Mouse (Mus musculus) stomach, postnatal 0 days (tissue): Measurements from ENCODE around the gene Ovca2. TPM values are rescaled to one million over a fixed set of nuclear protein-coding genes. Genes with fewer than 3 reads are reported as not detected.
A peak's percentile ranks its signal among the peaks of the same experiment; 100 is the strongest.

Experiments used
- ATAC-seq: fragments of 200-750 bp; cut with Nextera tagmentation; 2 replicates; pipeline ENCODE4 v1.8.0; 2017; ENCODE audit not compliant: low FRiP score, low TSS enrichment
- DNase-seq: peaks from one replicate; pipeline ENCODE4 v3.0.0-alpha.2; 2016; ENCODE audit warnings: low spot score
- H3K27ac ChIP-seq: fragments of 300-500 bp; sonication (generic); replicated peaks from 2 replicates; pipeline ENCODE4 v1.5.1; 2014; ENCODE audit warnings: mild to moderate bottlenecking, control low read depth
- H3K27me3 ChIP-seq: fragments of 300-500 bp; sonication (generic); 2 replicates; pipeline ENCODE4 v1.6.1; 2014; ENCODE audit warnings: low read length; ENCODE audit not compliant: control insufficient read depth, insufficient read depth
- H3K36me3 ChIP-seq: fragments of 300-500 bp; sonication (generic); 2 replicates; pipeline ENCODE4 v1.6.1; 2014; ENCODE audit warnings: low read length, mixed read lengths; ENCODE audit not compliant: control insufficient read depth, insufficient read depth
- H3K4me1 ChIP-seq: fragments of 300-500 bp; sonication (generic); replicated peaks from 2 replicates; pipeline ENCODE4 v1.6.1; 2014; ENCODE audit warnings: antibody characterized with exemption; ENCODE audit not compliant: control insufficient read depth, insufficient read depth
- H3K4me2 ChIP-seq: fragments of 300-500 bp; sonication (generic); replicated peaks from 2 replicates; pipeline ENCODE4 v1.6.1; 2014; ENCODE audit warnings: low read depth, mild to moderate bottlenecking, control low read depth, moderate library complexity
- H3K4me3 ChIP-seq: fragments of 300-500 bp; sonication (generic); 2 replicates; pipeline ENCODE4 v1.5.1; 2014; ENCODE audit warnings: low read depth, low read length, control low read depth
- H3K9ac ChIP-seq: fragments of 300-500 bp; sonication (generic); 2 replicates; pipeline ENCODE4 v1.6.1; 2014; ENCODE audit warnings: mild to moderate bottlenecking, low read length, control low read depth, mixed read lengths
- H3K9me3 ChIP-seq: fragments of 300-500 bp; sonication (generic); 2 replicates; pipeline ENCODE4 v1.6.1; 2016; ENCODE audit warnings: low read length; ENCODE audit not compliant: control insufficient read depth
- CTCF ChIP-seq: IDR thresholded peaks from 2 replicates; pipeline ENCODE4 v1.5.1; 2016; ENCODE audit warnings: antibody characterized with exemption, low read depth, mild to moderate bottlenecking, moderate library complexity
- EP300 ChIP-seq: optimal IDR thresholded peaks from 2 replicates; pipeline ENCODE3; 2016; ENCODE audit warnings: antibody characterized with exemption
- WGBS: fragments of 180-500 bp; shearing (Covaris S2); extraction: QIAGEN DNeasy Blood & Tissue Kit; methylation state at CpG from one replicate; pipeline ENCODE4 v1.1.7; 2014; 5-methylcytosine and 5-hydroxymethylcytosine counted together
- polyA plus RNA-seq: library from polyadenylated mRNA; unstranded; fragments of >200 nt; fragmentation: Nextera tagmentation; extraction: Ambion mirVana; gene quantifications from 2 replicates; pipeline ENCODE4 v1.2.1, GENCODE M21; 2015

The Ovca2 gene
- polyA plus RNA-seq, 1 experiment from 2014 or later, result 19.3 TPM

- Histone ChIP-seq H3K4me1 (no peaks in the 10 kb centered on the region), H3K4me3 (peak overlapping the region; percentile 72), H3K4me2 (peak overlapping the region; percentile 91), H3K9ac (peak overlapping the region; percentile 80), H3K27ac (peak overlapping the region; percentile 91), H3K27me3 (no peaks in the 10 kb centered on the region; the same call in 1 of the 2 replicates), H3K36me3 (peaks cover 20% of the 10 kb centered on the region), H3K9me3 (no peaks in the 10 kb centered on the region)
- ATAC-seq, result no peak
- TF ChIP-seq CTCF (no peak), EP300 (no peak)
- peak; percentile 23 for DNase-seq
- 17% methylated on average over 55 of the region's 55 CpGs for whole genome bisulfite sequencing
Observed at GRCm38 (mm10) chr11:75166193-75166842, 12.3 kb downstream of the Ovca2 start.

GRCm38 (mm10) chr11:75165441-75166192 is 13.0 kb downstream of the Ovca2 start:
- peak overlapping the region; percentile 91 for H3K27ac ChIP-seq
- H3K9me3 ChIP-seq, result no peaks in the 10 kb centered on the region
- H3K4me1 ChIP-seq, result no peaks in the 10 kb centered on the region
- H3K27me3 ChIP-seq, result no peaks in the 10 kb centered on the region; the same call in 1 of the 2 replicates
- DNase-seq (peak; percentile 86), ATAC-seq (peak; percentile 24)
- WGBS, result 15% methylated on average over 54 of the region's 54 CpGs
- H3K4me3 ChIP-seq, result peak overlapping the region; percentile 72
- peak overlapping the region; percentile 91 for H3K4me2 ChIP-seq
- H3K36me3 ChIP-seq, result peaks cover 20% of the 10 kb centered on the region
- TF ChIP-seq EP300 (no peak), CTCF (peak; percentile 88)
- H3K9ac ChIP-seq, result peak overlapping the region; percentile 80

- Histone ChIP-seq H3K4me1 (no peaks in the 10 kb centered on the region), H3K4me3 (peak overlapping the region; percentile 72), H3K9ac (peak overlapping the region; percentile 80), H3K27me3 (no peaks in the 10 kb centered on the region; the same call in 1 of the 2 replicates), H3K36me3 (peaks cover 20% of the 10 kb centered on the region), H3K9me3 (no peaks in the 10 kb centered on the region), H3K27ac (peak overlapping the region; percentile 91), H3K4me2 (peak overlapping the region; percentile 91)
- 0 out of 2 replicates have a peak, but pooled peaks have one; percentile 2 for ATAC-seq
- TF ChIP-seq CTCF (no peak; the same call in 1 of the 2 replicates), EP300 (no peak)
- peak; percentile 16 for DNase-seq
- 24% methylated on average over 10 of the region's 15 CpGs for WGBS
Observed at GRCm38 (mm10) chr11:75164750-75165149, 13.9 kb downstream of the Ovca2 start.

- Histone ChIP-seq H3K27ac (no peak overlapping the region), H3K4me1 (no peaks in the 10 kb centered on the region), H3K9ac (peak overlapping the region; percentile 32), H3K9me3 (no peaks in the 10 kb centered on the region), H3K27me3 (no peaks in the 10 kb centered on the region), H3K4me3 (no peak overlapping the region), H3K36me3 (peaks cover 20% of the 10 kb centered on the region), H3K4me2 (peak overlapping the region; percentile 91; the same call in 1 of the 2 replicates)
- WGBS, result 53% methylated on average over 2 of the region's 2 CpGs
- TF ChIP-seq EP300 (no peak), CTCF (no peak)
- ATAC-seq (no peak), DNase-seq (no peak)
Observed at GRCm38 (mm10) chr11:75164051-75164450, 14.6 kb downstream of the Ovca2 start.

DNA sequence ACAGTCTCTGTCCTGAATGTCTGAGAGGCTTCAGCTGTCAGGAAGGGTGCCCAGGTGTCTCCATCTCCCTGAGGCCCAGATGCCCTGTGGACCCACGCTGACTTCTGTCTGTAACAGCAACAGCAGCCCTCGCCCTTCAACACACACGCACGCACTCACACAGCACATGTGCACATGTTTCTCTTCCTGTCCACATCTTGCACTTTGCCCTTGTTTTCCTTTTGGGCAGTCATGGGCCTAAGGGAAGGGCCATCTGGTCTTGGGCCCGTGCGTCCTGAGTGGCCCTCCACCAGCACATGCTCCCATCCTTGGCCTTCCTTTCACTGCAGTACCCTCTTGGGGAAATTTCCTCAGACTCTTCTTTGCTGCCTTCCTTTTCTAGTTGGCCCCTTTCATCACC is 15.3 kb downstream of the Ovca2 start:
- peak; percentile 13 for DNase-seq

DNA sequence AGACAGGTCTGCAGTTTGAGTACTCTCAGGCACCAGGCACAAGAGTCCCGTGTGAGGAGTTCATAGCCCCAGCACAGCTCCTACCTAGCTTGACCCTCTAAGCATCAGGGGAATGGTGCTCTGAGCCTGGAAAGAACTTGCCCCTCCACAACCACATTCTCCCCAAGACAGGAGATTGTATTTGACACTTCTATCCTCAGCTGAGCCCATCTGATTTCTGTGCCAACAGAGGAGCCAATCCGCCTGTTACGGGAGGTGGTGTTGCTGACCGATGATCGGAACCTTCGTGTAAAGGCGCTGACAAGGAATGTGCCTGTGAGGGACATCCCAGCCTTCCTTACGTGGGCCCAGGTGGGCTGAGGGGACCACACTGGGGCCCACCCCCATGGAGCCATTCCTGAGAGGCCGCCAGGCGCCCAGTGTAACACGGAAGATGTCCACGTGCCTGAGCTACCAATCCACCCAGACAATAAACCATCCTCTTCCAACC is 16.0 kb downstream of the Ovca2 start:
- TF ChIP-seq CTCF, result no peak
- TF ChIP-seq EP300, result no peak
- no peaks in the 10 kb centered on the region for H3K4me1 ChIP-seq
- DNase-seq, result peak; percentile 12

More for the DNA sequence above, 15.3 kb downstream of the Ovca2 start:
- no peak overlapping the region for H3K4me2 ChIP-seq
- peaks cover 20% of the 10 kb centered on the region for H3K36me3 ChIP-seq
- no peaks in the 10 kb centered on the region for H3K4me1 ChIP-seq
- TF ChIP-seq CTCF, result no peak
- TF ChIP-seq EP300, result no peak
- no peak for ATAC-seq
- H3K27ac ChIP-seq, result peak overlapping the region; percentile 84; the same call in 1 of the 2 replicates
- H3K9me3 ChIP-seq, result no peaks in the 10 kb centered on the region
- peak overlapping the region; percentile 32; the same call in 1 of the 2 replicates for H3K9ac ChIP-seq
- 64% methylated on average over 6 of the region's 6 CpGs for WGBS
- H3K4me3 ChIP-seq, result no peak overlapping the region
- H3K27me3 ChIP-seq, result no peaks in the 10 kb centered on the region

More for the DNA sequence above, 16.0 kb downstream of the Ovca2 start:
- peak overlapping the region; percentile 84 for H3K27ac ChIP-seq
- H3K4me3 ChIP-seq, result no peak overlapping the region
- WGBS, result 79% methylated on average over 12 of the region's 12 CpGs
- no peak for ATAC-seq
- H3K4me2 ChIP-seq, result no peak overlapping the region
- no peak overlapping the region; the same call in 1 of the 2 replicates for H3K9ac ChIP-seq
- no peaks in the 10 kb centered on the region for H3K27me3 ChIP-seq
- H3K36me3 ChIP-seq, result peaks cover 20% of the 10 kb centered on the region
- H3K9me3 ChIP-seq, result no peaks in the 10 kb centered on the region
